Mouse (Mus musculus) CH12.LX (cell line): Measurements from ENCODE around the gene Gmnn.

ENCODE experiments used
- E2F4 ChIP-seq: IDR thresholded peaks from 2 replicates; pipeline ENCODE4 v1.6.1; 2011; ENCODE audit warnings: low read depth, low read length, improper control_type of control experiment; ENCODE audit not compliant: insufficient replicate concordance
- EP300 ChIP-seq: IDR thresholded peaks from 2 replicates; pipeline ENCODE4 v1.6.1; 2011; ENCODE audit warnings: low read length, improper control_type of control experiment
- MAFK ChIP-seq: IDR thresholded peaks from 2 replicates; pipeline ENCODE4 v1.6.1; 2011; ENCODE audit warnings: low read length, improper control_type of control experiment; ENCODE audit not compliant: insufficient replicate concordance

DNA sequence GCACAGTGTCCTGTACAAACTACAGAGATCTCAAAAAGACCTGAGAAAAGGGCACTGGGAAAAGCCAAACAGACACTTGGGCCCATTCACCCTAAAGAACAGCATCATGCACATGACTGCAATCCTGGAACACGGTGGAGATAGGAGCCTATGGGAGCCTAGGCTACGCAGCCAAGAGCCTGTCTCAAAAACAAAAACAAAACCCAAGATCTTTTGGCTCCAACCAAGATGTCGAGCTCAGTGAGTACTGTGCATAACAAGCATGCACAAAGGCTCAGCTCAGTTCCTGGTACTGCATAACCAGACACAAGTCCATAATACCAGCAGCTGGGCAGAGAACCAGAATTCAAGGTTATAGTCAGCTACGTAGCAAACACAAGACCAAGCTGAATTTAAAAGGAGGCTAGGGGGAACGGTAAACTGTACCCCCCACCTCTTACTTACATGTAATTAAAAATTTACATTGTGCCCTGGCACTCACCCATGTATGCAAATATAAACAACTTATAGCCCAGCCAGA is 1.3 kb downstream of the Gmnn start:
- no peak for TF ChIP-seq EP300
- no peak for TF ChIP-seq MAFK
- no peak for TF ChIP-seq E2F4
